Mouse (Mus musculus) heart, adult 2 months (tissue): ENCODE measurements at regions not wholly inside any gene's neighbourhood (a gene's known extent, or its start where the extent isn't known, plus 50 kb on each side); places are given as distances from the start of the nearest gene placed in this dataset.

Experiments
- CTCF ChIP-seq: fragments of 200-600 bp; IDR thresholded peaks from 2 replicates; pipeline ENCODE4 v1.8.1; 2022; ENCODE audit warnings: antibody characterized with exemption, mild to moderate bottlenecking, moderate library complexity
- EP300 ChIP-seq: fragments of 200-500 bp; IDR thresholded peaks from 2 replicates; pipeline ENCODE4 v1.6.1; 2011; ENCODE audit warnings: low read depth, low read length, control low read depth; ENCODE audit not compliant: insufficient read depth
- POLR2A ChIP-seq: fragments of 200-500 bp; IDR thresholded peaks from 2 replicates; pipeline ENCODE4 v1.6.1; 2011; ENCODE audit warnings: mild to moderate bottlenecking, low read depth, low read length, control low read depth; ENCODE audit not compliant: insufficient read depth

DNA sequence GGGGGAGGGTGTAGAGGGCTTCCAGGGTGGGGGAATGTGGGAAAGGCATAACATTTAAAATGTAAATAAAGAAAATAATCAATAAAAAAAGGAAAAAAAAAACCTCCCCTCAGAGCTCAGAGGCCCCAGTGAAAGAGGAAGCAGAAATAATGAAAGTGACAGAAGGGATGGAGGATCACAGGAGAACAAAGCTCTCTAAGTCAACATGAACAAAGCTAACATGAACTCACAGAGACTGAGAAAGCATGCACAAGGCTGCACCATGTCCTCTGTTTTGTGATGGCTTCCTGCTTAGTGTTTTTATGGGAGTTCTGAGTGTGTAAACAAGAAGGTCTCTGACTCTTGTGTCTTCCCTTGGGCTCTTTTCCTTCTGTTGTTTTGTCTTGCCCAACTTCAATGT lies 136.6 kb upstream of the Veph1 start:
- TF ChIP-seq CTCF (no peak), POLR2A (no peak), EP300 (no peak)
